Mouse (Mus musculus) E14TG2a.4 (cell line): ENCODE measurements around the gene Odf3.

ENCODE experiments used
- CTCF ChIP-seq: conservative IDR thresholded peaks from 2 replicates; pipeline ENCODE4 v1.5.1; 2014; ENCODE audit warnings: low read length
- POU5F1 ChIP-seq: IDR thresholded peaks from 2 replicates; pipeline ENCODE4 v1.6.1; 2014; ENCODE audit warnings: low read length, borderline replicate concordance

GRCm38 (mm10) chr7:140831447-140831846 lies 16.2 kb upstream of the Odf3 start:
- TF ChIP-seq CTCF: no peak
- TF ChIP-seq POU5F1: no peak
